Mouse (Mus musculus): ENCODE data around the gene Ly6g6e.

The Ly6g6e gene

DNA sequence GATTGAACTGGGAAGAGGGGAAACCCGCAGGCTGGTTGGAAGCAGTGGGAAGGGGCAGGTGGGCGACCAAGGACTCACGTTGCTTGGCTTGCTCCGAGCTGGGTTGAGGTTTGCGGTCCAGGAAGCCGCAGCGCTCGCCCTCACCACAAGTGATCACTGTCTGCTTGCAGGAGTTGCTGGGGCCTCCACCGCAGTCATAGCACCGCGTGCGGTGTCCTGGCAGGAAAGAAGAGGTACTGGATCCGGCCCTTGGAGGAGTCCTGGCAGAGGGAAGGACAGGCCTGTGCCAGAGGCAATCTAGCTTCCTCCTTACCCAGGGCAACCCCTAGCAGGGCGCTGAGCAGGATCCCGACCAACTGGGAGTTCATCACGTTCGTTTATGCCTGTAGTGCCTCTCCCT is 2.6 kb upstream of the Ly6g6e start:
- no peak for DNase-seq (ENCODE audit: low spot score)

DNA sequence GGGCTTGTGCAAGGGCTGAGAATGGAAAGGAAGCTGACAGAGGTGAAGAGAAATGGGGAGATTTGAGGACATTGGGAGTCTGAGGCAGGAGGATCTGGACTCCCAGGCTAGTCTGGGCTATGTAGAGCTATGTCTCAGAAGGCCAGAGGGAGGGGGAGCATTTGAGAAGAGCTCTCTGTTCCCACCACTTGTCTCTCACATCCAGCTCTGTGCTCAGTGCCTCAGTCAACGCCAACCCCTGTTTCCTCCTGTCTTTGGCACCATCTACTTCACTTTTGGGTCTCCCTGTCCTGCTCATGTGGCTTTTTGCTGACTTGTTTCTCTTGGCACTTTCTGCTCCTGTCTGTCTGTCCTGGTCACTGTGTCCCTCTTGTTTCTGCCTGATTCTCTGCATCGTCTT is 583 bp downstream of the Ly6g6e start:
- no peak for DNase-seq (ENCODE audit: low spot score)

DNA sequence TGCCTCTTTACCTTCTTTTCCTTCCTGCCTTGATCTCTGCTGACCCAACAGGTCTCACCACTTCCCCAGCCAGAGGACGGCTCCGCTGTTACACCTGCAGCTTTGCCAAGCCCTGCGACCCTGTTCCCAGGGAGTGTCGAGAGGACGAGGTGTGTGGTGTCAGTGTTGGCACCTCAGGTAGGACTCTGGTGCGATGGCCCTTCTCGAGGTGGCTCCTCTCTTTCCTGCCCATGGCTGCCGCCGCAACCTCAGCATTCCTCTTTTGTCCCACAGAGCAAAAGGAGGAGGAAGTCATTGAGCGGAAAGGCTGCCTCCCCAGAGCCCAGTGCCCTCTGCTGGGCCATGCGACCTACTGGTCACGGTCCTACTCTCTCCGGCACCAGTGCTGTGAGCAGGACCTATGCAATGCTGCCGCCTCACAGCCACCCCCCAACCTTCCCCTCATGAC is 1.1 kb downstream of the Ly6g6e start, which contains the start of gene Ly6g6d:
Gene Ly6g6d, minus strand, starts transcription at position 280 of the 448 bp plus-strand sequence.
- peak; percentile 75 for DNase-seq (ENCODE audit: low spot score)

DNA sequence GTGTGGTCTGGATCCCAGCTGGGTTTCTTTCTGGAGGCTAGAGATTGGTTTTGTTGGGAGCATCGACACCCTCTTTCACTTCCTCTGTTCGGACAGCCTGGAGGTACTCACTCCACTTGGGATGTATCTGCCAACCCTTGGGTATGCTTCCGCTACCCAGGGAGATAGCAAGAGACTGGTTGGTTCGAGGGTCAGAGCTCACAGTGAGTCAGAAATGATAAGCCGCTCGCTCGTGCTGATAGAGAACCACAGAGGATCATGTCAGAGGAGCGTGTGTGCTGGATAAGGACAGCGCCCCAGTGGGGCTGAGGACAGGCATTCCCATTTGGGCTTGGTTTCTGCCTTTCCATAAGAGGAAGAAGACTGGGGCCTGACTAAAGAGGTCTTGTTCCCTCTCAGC is 3.1 kb downstream of the Ly6g6e start:
- DNase-seq (ENCODE audit: low spot score) = no peak

DNA sequence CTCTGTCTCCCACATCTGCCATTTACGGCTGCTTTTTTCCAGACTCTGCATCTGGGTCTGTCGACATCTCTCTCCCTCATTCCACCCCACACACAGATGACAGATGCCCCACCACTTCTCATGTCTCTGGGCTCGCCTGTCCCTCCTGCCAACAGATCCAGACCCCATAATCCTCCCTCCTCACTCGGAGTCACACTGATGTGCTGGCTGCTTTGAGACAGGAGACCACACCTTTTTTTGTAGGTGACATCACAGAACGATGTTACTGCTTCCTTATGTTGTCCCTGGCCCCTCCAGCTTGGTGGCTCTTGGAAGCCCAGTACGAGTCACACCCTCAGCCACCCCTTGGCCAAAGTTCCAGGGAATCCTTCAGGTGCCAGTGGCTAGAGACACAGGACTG is 3.5 kb downstream of the Ly6g6e start:
- no peak for DNase-seq (ENCODE audit: low spot score)

DNA sequence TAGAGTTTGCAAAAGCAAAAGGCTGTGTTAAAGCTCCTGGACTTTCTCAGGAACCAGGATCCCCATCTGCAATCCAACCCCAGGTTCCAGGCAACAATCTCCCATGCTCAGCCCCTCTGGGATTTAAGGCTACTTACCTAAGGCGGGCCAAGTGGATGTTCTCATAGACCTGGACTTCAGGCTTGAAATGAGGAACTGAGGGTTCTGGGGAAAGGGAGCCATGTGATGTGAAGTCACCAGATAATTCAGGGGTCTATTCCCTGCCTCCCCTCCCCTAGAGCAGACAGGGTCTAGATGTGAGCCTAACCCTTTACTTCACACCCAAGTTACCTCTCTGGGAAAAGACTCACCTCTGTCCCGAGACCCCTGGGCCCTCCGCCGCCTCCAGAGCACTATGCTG is 4.0 kb downstream of the Ly6g6e start:
- no peak for DNase-seq (ENCODE audit: low spot score)

DNA sequence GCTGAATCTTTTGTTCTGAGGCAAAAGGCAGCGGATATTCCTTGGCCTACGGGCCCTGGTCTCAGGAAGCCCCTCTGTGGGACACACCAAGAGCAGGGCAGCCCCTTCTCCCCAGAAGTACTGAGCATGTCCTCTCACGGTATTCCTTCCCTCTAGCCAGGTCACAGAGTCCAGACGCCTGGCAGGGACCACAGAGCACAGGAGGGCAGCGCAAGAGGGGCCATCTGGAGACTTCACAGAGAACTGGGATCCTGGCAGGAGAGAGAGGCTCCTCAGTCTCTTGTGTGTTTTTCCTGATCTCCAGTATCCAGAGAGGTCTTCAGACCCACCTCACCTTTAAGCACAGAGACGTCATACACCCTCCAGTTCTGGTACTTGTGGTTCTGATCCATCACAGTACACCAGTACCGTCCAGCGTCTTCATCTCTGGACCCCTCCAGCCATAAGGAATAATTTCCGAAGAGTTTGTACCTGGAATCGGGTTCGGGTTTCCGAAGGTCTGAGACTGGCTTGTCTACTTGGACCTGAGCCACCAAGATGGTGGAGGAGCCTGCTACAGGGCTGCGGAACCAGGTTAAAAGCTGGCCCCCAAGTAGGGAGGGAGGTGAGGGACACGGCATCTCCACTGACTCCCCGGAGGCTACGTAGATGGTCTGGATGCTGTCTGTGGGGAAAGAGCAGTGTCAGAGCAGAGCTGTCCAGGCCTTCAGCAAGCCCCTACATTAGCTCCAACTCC is 6.3 kb downstream of the Ly6g6e start:
- no peak for DNase-seq (ENCODE audit: low spot score)

DNA sequence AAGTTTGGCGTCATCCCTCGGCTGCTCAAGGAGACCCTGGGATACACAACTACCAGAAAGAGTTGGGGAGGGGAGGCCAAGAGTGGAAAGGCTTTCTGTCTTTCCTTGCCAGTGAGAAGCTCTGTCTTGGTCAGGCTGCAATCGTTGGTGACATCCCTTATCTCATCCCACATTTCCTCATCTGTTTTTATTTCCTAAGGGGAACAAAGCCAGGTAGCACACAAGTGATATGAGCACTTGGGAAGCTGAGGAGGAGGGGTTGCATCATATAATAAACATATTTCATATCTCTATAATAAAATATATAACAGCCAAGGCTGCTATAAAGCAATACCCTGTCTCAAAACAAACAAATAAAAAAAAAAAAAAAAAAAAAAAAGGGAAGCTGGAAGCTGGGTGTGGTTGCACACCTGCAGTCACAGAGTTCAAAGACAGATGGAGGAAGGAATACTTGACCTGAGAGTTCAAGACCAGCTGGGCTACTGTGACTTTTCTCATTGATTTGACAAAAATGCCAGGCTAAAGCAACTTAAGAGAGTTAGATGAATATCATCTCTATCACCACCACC is 7.3 kb downstream of the Ly6g6e start:
- DNase-seq (ENCODE audit: low spot score) = no peak

DNA sequence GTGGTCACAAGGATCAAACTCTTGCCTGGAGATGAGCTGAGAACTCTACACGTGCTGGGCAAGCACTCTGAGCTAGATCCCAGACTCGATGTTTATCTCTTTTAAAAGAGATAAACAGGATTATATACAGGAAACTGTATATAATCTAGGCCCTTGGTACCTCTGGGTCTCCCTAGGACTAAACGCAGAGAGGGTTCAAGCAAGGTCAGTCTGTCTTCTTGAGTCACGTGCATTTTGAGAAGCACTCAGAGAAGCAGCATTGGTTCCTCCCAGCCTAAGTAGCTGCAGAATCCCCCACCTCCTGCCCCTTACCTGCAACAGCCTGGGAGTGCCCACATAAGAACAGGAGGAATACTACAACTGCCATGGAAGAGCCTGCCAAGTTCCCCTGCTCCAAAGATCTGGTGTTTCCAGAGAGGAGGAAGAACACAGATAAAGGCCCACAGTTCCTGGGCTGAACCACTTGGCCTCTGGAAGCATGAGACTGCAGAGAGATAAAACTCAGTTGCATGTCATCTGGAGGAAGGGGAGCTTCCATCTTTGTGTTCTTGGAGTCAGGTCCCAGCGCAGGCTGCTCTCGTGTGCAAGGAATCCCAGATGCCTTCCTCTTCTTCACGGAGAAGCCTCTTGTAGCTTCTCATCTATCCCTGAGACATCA is 8.6 kb downstream of the Ly6g6e start, which contains the start of gene Ly6g6f:
Gene Ly6g6f, minus strand, starts transcription at position 403 of the 658 bp plus-strand sequence.
- no peak for DNase-seq (ENCODE audit: low spot score)

DNA sequence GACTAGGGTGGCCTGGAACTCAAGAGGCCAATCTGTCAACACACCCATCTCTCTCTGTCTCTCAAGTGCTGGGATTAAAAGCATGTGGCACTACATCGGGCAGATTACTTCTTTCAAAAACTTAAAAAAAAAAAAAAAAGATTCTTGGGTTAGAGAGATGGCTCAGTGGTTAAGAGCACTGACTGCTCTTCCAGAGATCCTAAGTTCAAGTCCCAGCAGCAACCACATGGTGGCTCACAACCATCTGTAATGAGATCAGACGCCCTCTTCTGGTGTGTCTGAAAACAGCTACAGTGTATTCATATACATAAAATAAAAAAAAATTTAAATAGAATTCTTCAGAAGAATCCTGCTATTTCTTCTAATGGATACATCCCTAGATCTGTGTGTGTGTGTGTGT is 11.4 kb downstream of the Ly6g6e start:
- DNase-seq (ENCODE audit: low spot score) = no peak

DNA sequence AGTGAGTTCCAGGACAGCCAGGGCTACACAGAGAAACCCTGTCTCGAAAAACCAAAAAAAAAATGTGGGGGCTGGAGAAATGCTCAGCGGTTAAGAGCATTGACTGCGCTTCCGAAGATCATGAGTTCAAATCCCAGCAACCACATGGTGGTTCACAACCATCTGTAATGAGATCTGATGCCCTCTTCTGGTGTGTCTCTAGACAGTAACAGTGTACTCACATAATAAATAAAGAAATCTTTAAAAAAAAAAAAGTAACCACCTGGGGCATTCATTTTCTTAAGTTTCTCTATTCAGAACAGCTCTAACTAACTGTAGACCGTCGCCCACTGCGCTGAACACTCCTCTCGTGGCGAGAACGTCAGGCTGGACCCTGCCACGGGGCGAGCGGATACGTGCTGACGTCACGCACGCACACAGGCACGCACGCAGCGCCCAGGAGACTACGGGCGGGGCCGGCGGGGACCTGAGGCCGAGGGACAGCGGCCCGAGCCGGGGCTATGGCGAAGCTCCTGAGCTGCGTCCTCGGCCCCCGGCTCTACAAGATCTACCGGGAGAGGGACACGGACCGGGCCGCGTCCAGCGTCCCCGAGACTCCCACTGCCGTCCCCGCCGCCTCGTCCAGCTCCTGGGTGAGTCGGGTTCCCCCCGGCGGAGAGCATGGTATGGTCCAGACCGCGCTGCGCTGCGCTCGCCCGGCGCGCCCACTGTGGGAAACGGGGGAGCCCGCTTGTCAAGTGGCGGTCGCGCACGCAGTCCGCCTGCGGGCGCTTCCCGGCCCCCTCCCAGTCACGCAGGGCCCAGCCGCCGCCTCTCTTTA is 12.3 kb downstream of the Ly6g6e start, which contains the start of gene Abhd16a:
Gene Abhd16a, plus strand, starts transcription at position 439 of the 820 bp plus-strand sequence.
- peak; percentile 98 for DNase-seq (ENCODE audit: low spot score)

DNA sequence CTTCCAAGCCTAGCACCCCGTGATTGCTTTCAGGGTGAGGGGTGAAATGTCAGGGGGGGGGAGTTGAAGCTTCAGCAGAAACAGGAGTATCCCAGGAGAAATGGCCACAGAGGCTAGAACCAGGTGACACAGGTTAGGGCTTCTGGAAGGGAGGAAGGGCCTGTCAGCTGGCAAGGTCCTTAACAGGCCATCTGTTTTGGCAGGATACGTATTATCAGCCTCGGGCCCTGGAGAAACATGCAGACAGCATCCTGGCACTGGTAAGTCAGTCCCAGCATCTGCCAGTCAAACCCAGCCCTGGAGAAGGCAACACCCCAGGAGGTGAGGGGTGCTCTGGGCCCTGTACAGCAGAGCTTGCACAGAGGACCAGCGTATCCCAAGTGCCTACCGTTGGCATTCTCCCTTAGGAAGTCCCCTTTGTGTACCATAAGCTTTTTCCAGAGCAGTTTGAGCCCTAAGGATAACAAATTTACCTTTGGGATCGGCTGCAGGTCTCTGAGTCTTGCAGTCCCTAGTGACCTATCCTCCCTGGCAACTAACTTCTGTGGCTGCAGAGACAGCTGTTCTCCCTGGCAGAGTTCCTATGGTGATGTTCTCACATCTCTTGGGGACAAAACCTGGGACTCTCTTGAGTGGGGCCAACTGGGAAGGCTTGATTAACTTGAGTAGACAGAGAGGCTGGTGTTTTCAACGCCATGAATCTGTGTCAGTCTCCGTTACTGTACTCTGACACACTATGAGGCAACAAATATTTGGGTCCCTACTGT is 13.6 kb downstream of the Ly6g6e start:
- DNase-seq (ENCODE audit: low spot score) = no peak

DNA sequence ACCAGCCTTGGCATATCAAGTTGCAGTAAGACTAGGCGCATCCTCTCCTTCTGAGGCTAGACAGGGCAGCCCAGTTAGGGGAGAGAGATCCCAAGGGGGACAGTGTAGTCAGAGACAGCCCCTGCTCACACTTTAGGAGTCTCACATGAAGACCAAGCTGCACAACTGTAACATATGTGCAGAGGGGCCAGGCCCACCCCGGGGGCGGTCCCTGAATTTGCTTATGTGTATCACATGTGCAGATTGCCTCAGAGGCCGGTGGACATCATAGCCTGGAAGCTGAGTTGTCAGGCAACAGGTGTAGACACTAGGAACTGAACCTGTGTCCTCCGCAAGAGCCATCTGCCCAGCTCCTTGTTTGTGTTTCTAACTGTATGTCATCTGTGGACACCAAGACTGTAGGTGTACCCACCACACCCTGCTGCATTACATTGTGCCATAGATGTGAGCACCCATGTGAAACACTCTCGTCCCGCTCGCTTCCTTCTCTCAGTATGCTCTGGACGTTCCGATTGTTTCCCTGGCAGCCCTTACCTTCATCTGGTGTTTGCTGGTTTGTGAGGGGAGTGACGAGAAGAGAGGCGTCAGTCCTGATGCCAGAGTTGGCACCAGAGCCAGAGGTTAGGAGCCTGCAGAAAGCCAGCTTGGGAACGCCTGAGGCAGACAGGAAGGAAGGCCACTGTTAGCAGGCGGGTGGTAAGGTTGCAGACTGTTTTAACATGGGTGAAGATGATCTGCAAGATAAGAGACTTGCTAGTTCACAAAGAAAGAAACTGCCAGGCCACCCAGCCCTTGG is 15.9 kb downstream of the Ly6g6e start:
- DNase-seq (ENCODE audit: low spot score) = no peak

DNA sequence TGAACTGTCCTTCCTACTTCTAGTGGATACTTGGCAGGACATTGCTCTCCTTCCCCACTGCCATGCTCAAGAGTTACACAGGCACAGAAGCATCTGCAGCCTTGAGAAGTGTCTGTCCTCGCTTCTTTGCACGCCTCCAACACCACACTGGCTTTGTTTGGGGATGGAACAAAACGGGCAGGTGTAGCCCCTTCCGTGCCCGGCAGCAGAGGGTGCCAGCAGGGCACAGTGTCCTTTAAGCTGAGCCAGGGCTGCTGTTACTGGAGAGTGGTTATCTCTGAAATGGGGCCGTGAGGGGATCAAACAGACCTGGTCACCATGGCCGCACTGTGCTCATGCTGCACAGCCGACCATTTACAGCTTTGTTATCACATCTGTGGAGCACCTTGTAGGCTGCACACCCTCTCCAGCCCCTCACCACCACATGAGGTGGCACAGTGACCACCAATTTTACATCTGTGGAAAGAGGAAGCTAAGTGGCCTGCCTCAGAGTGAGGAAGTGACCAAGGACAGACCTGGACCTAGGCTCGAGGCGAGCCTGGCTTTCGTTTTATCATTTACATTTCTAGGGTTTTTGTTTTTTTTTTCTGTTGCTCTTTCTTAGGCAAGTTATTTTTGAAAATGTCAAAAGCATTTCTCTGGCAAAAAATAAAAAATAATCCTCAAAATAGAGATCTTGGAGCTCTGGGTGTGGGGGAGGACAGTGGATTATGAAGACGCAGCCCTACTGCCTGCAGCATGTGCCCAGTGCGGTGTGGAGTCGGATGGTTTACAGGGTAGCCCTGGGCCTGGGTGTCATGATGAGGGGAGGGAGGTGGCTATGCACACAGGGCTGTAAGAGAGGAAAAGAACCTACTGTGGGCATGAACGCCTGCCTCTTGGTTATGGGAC is 18.0 kb downstream of the Ly6g6e start:
- no peak for DNase-seq (ENCODE audit: low spot score)

DNA sequence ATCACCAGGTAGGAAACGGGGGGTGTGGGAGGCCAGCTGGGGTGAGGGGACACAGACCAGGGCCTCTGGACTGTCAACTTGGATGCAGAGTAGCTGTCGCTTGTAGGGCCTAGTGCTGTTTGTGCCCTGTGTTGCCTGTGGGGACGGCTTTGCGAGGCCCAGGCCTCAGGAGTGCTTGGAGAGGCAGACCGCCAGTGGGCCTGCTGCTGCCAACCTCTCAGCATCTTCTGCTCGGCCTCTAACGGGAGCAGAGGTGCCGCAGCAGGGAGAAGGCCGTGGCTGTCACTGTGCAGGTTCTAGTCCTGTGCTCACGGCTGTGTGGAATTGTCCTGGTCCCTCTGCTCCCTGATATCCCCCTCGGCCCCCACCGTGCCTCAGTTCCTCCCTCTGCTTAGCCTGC is 19.9 kb downstream of the Ly6g6e start:
- no peak for DNase-seq (ENCODE audit: low spot score)

DNA sequence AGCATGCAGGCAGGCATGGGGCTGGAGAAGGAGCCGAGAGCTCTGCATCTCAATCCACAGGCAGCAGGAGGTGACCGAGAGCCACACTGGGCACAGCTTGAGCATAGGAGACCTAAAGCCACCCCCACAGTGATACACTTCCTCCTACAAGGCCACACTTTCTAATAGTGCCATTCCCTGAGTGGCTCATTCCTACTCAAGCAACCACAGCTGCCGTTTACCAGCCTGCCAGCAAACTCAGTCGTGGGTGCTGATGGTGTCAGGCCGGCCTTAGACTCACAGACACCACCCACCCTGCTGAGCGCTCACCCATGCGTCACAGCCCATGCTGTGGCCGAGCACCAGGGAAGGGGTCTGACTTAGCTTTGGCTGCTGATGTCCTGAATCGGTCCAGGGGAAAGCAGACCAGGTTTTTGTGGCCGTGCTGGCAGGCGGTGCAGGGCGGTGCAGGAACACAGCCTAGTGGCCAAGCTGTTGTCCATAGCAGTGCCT is 20.5 kb downstream of the Ly6g6e start:
- no peak for DNase-seq (ENCODE audit: low spot score)

DNA sequence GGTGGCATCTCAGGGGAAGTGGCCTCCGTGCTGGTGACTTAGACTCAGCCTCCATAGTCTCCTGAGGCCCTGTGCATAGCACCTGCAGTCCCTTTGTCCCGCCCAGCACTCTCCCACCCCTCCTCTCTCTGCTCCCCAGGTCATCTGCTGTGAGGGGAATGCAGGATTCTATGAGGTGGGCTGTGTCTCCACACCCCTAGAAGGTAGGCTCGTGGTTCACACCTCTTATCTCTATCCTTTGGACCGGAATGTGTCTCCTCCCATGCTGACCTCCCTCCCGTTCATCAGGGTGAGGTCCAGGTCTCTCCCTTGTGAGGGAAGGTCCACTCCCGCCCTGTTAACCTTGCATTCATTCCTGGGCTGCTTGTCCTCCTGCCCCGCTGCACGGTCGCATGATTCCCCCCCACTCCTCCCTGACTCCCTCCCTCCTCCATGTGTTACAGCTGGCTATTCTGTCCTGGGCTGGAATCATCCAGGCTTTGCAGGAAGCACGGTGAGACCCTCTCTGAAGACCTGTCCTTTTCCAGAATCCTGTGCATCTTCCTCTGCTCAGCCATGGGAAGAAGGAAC is 23.6 kb downstream of the Ly6g6e start:
- no peak for DNase-seq (ENCODE audit: low spot score)

DNA sequence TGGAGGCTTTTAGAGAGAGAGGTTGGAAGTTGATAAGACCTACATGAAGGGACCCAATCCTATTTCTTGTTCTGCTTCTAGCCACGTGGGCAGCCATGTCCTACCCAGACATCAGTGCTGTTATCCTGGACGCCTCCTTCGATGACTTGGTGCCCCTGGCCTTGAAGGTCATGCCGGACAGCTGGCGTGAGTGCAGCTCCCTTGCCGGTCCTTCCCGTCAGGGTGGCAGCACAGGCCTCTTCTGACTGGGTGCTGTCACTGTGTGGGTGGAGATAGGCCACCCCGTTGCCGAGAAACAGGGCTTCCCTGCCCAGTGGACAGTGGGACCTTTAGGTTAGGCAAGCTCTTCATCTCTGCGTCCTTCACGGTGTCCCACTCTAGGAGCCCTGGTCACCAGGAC is 24.5 kb downstream of the Ly6g6e start:
- DNase-seq (ENCODE audit: low spot score) = no peak

DNA sequence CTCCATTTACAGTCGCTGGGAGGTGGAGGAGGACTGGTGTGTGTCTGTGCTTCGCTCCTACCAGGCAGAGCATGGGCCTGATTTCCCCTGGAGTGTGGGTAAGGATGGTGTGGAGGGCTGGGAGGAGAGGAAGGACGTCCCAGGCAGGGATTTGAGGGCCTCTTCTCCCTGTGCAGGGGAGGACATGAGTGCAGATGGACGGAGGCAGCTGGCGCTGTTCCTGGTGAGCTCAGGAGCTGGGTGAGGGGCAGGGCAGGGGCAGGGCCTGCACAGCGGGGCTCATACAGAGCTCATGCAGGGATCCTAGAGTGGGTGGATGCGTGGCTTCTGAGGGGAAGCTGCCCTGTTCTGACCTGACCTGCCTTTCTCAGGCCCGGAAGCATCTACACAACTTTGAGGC is 25.6 kb downstream of the Ly6g6e start:
- no peak for DNase-seq (ENCODE audit: low spot score)
